Mouse (Mus musculus) forebrain, embryonic 12.5 days (tissue): ENCODE results near the gene Ociad2. TPM values are rescaled to one million over a fixed set of nuclear protein-coding genes. Genes with fewer than 3 reads are reported as not detected.

Experiments used
- ATAC-seq: fragments of 200-750 bp; cut with Nextera tagmentation; 2 replicates; pipeline ENCODE4 v1.8.0; 2017; ENCODE audit warnings: moderate TSS enrichment; ENCODE audit not compliant: low FRiP score
- H3K27ac ChIP-seq: fragments of 300-500 bp; sonication (generic); 2 replicates; pipeline ENCODE4 v1.5.1; 2016; ENCODE audit warnings: mild to moderate bottlenecking
- H3K27me3 ChIP-seq: fragments of 300-500 bp; sonication (generic); 2 replicates; pipeline ENCODE4 v1.6.1; 2016; ENCODE audit warnings: mild to moderate bottlenecking
- H3K36me3 ChIP-seq: fragments of 300-500 bp; sonication (generic); replicated peaks from 2 replicates; pipeline ENCODE4 v1.6.1; 2016; ENCODE audit warnings: mild to moderate bottlenecking
- H3K4me1 ChIP-seq: fragments of 300-500 bp; sonication (generic); 2 replicates; pipeline ENCODE4 v1.6.1; 2016
- H3K4me2 ChIP-seq: fragments of 300-500 bp; sonication (generic); 2 replicates; pipeline ENCODE4 v1.6.1; 2016; ENCODE audit warnings: mild to moderate bottlenecking, moderate library complexity
- H3K4me3 ChIP-seq: fragments of 300-500 bp; sonication (generic); replicated peaks from 2 replicates; pipeline ENCODE4 v1.5.1; 2016; ENCODE audit warnings: mild to moderate bottlenecking
- H3K9ac ChIP-seq: fragments of 300-500 bp; sonication (generic); 2 replicates; pipeline ENCODE4 v1.6.1; 2016; ENCODE audit warnings: mild to moderate bottlenecking
- H3K9me3 ChIP-seq: fragments of 300-500 bp; sonication (generic); 2 replicates; pipeline ENCODE4 v1.6.1; 2016
- WGBS: fragments of 180-500 bp; shearing (Covaris S2); methylation state at CpG from one replicate; pipeline ENCODE4 v1.1.7; 2016; 5-methylcytosine and 5-hydroxymethylcytosine counted together
- polyA plus RNA-seq: library from polyadenylated mRNA; unstranded; fragments of >200 nt; fragmentation: Nextera tagmentation; extraction: Ambion mirVana; gene quantifications from 2 replicates; pipeline ENCODE4 v1.2.1, GENCODE M21; 2016

Gene Ociad2
- polyA plus RNA-seq, 1 experiment from 2014 or later = 12.1 TPM

DNA sequence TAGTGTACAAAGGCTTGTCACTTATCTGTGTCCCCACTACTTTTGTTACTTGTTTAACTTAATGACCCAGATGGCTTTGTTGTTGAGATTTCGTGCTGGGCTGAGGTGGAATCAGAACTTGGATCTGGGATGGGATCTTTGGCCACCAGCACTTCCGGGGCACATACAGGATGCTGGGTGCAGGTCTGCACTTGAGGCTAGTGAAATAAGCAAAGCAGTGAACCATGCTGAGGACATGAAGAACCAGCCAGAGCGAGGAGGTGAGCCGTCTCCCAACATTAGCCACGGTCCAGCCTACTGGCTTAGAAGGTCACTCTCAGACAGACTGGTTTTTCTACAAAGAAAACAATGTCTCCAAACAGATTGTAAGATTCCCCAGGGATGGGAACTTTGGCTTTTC is 8.7 kb upstream of the Ociad2 start:
- no peak overlapping the region for H3K9ac ChIP-seq
- no peak overlapping the region for H3K4me3 ChIP-seq
- ATAC-seq = no peak
- peaks cover 23% of the 10 kb centered on the region for H3K4me1 ChIP-seq
- H3K36me3 ChIP-seq = no peaks in the 10 kb centered on the region
- H3K9me3 ChIP-seq = no peaks in the 10 kb centered on the region
- H3K27me3 ChIP-seq = no peaks in the 10 kb centered on the region
- no peak overlapping the region for H3K4me2 ChIP-seq
- H3K27ac ChIP-seq = no peak overlapping the region
- WGBS = 65% methylated on average over 5 of the region's 5 CpGs

DNA sequence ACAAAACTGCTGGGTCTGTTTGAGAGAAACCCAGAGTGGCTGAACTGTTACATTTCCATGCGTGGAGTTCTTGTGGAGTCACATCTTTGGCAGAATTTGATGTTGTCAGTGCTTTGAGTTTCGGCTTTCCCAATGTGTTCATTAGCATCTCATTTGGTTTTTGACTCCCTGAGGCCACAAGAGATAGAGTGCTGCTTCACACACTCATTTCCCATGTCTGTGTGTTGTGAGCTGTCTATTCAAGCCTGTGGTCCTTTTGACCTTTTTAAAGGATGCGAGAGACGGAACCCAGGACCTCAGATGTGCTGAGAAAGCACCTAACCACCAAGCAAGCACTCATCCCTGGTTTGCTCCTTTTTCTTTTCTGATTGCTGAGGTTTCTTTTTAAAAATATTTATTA is 4.4 kb upstream of the Ociad2 start:
- 86% methylated on average over 4 of the region's 4 CpGs for WGBS

DNA sequence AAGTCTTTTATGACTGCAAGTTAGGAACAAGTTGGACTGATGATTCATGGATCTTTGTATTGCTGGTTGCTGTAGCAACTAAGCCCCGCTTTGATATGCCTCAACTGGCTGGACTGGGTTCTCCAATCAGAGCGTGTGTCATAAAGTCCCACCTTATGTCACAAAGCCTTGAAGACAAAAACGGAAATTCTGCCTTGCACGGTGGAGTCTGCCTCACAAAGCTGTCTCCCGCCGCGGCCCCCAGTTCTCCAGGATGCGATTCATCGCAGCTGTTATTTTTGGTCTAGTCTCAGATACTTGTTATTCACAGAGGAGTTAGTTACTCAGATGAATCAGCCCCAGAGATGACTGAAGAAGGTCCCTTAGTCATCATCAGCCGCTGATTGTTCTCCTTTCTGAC is 3.5 kb upstream of the Ociad2 start:
- 67% methylated on average over 10 of the region's 10 CpGs for WGBS
- no peaks in the 10 kb centered on the region for H3K36me3 ChIP-seq
- H3K27me3 ChIP-seq = peaks cover 4% of the 10 kb centered on the region; the same call in 1 of the 2 replicates
- no peak overlapping the region for H3K27ac ChIP-seq
- no peak for ATAC-seq
- H3K4me3 ChIP-seq = no peak overlapping the region
- no peak overlapping the region for H3K4me2 ChIP-seq
- H3K4me1 ChIP-seq = peaks cover 16% of the 10 kb centered on the region; the same call in 1 of the 2 replicates
- H3K9ac ChIP-seq = no peak overlapping the region
- H3K9me3 ChIP-seq = no peaks in the 10 kb centered on the region

More for the DNA sequence above, 4.4 kb upstream of the Ociad2 start:
- Histone ChIP-seq H3K4me2 (no peak overlapping the region), H3K27ac (no peak overlapping the region), H3K9me3 (no peaks in the 10 kb centered on the region), H3K4me1 (peaks cover 16% of the 10 kb centered on the region; the same call in 1 of the 2 replicates), H3K36me3 (no peaks in the 10 kb centered on the region), H3K4me3 (no peak overlapping the region), H3K27me3 (no peaks in the 10 kb centered on the region), H3K9ac (no peak overlapping the region)
- no peak for ATAC-seq

DNA sequence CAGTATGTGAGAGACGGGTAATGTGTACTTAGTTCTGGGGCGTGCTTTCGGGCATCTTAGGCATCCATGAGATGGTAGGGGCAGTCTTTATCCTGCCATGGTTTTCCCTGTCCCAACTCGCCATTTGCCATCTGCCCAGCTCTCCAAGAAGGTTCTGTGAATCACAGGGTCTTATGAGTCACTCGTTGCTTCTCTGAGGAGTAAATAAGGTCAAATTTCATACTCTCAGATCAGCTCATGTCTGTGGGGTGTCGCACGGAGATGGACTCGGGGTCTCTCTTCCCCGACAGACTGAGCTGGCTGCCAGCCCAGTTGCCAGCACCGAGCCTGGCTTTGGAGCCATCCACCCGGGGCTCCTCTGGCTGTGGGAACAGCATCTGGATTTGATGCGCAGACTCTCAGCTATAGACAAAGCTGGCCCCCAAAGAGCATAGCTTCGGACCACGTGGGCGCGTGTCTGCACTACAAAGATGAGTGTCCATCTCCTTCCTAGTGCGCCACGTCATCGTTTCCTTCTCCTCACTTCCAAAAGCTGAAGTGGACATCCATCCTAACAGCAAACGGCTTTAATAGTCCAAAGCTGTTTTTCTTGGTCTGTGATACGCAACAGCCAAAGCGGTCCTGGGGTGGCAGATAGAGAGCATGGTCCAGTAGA is 2.0 kb upstream of the Ociad2 start:
- H3K36me3 ChIP-seq = no peaks in the 10 kb centered on the region
- no peak overlapping the region for H3K4me3 ChIP-seq
- peaks cover 16% of the 10 kb centered on the region for H3K4me1 ChIP-seq
- no peak overlapping the region for H3K4me2 ChIP-seq
- H3K9me3 ChIP-seq = no peaks in the 10 kb centered on the region
- peaks cover 5% of the 10 kb centered on the region; the same call in 1 of the 2 replicates for H3K27me3 ChIP-seq
- H3K27ac ChIP-seq = no peak overlapping the region
- H3K9ac ChIP-seq = no peak overlapping the region
- no peak for ATAC-seq
- 92% methylated on average over 22 of the region's 22 CpGs for WGBS

DNA sequence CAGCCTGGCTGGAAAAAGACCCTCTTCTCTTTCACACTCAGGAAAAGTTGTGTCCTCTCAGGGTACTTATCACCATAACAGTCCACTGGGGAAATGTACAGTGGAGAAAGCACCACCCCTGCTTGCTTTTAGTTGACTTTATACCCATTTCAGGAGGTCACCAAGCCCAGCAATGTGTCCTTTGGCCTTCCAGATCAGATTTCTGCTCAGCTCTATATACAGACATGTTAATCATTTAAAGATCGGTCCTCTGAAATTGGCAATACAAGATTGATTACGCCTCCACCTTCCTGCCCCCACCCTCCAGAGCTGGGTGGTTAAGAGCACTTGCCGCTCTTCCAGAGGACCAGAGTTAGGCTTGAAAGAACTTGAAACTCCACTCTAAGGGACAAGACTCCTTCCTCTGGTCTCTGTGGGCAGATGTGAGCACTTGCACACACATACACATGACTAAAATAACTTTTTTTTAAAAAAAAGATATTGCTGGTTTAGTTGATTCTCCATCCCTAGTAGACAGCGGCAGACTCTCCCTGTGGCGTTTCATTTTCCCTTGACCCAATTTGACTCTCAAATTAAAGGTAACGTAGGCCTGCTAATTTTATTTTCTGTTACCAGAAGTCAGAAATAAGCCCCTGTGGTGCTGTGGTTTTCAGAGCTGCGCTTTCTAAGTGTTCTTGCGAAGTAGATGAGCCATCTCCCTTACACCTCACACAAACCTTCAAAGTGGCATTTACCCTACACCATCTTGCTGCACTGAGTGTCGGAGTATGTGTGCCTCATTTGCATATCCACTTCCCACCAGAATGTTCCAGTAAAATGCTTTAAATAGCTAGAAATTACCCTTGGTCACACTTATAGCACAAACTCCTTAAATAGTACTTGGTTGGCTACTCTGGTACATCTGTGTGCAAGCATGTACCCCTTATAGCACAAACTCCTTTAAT is 777 bp downstream of the Ociad2 start:
- 92% methylated on average over 9 of the region's 9 CpGs for WGBS

DNA sequence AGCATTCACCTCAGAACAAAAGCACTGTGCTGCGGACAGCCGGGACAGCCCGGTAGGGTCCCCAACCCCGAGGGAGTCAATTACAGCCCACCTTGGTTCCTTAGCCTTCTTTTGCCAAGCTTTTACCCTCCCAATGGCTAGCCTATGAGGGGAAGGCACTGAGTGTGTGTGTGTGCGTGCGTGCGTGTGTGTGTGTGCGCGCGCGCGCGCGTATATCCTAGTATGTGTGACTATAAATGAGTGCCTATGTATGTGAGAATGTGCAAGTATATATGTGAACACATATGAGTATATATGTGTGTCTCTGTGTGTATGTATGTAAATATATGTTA is 2.0 kb downstream of the Ociad2 start:
- ATAC-seq = peak; percentile 68
- H3K4me1 ChIP-seq = peaks cover 7% of the 10 kb centered on the region
- peak overlapping the region; percentile 94 for H3K4me2 ChIP-seq
- H3K27me3 ChIP-seq = peaks cover 9% of the 10 kb centered on the region; the same call in 1 of the 2 replicates
- H3K9me3 ChIP-seq = no peaks in the 10 kb centered on the region
- peak overlapping the region; percentile 66 for H3K4me3 ChIP-seq
- H3K27ac ChIP-seq = peak overlapping the region; percentile 10; the same call in 1 of the 2 replicates
- H3K9ac ChIP-seq = peak overlapping the region; percentile 73
- 43% methylated on average over 14 of the region's 14 CpGs for WGBS
- no peaks in the 10 kb centered on the region for H3K36me3 ChIP-seq

More for the DNA sequence above, 777 bp downstream of the Ociad2 start:
- Histone ChIP-seq H3K27ac (no peak overlapping the region), H3K9ac (no peak overlapping the region), H3K4me3 (no peak overlapping the region), H3K9me3 (no peaks in the 10 kb centered on the region), H3K27me3 (peaks cover 9% of the 10 kb centered on the region; the same call in 1 of the 2 replicates), H3K4me2 (no peak overlapping the region), H3K4me1 (peaks cover 14% of the 10 kb centered on the region), H3K36me3 (no peaks in the 10 kb centered on the region)
- no peak for ATAC-seq

DNA sequence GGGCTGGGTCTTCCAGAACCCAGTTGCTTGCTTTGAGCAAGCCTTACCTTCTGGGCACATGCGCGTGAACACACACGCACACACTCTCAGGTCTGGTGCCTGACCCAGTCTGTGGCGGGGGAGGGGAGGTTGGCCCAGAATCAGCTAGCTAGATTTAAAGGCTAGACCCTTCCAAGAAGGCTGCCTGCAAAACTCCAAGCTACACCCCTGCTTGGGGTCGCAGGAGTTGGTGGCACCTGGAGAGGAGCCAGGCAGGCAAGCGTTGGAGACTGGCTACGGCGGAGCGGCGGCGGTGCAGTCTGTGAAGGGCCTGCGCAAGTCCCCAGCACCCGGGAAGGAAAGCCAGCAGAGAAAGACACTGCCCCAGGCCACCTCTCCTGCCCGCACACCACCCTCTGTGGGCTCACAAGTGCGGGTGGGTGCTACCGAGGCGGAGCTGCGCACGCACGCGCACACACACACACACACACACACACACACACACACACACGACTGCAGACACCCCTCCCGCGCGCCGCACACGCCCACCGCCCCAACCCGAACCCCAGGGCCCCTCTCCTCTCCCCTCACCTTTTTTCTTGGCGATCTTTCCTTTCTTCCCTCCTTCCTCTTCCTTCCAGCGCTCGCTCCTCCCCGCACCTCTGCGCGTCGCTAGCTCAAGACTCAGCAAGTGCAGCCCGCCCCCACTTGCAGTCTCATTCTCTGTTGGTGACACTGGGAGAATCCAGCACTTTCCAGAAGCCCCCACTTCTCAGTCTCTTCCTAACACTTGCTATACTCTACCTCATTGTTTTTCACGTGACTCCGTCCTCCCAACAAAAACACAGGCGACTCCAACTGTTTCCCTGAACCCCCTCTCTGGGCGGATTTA is 2.6 kb downstream of the Ociad2 start:
- peak overlapping the region; percentile 66 for H3K4me3 ChIP-seq
- peak; percentile 74 for ATAC-seq
- H3K9ac ChIP-seq = peak overlapping the region; percentile 73
- peak overlapping the region; percentile 10; the same call in 1 of the 2 replicates for H3K27ac ChIP-seq
- peaks cover 7% of the 10 kb centered on the region for H3K4me1 ChIP-seq
- H3K36me3 ChIP-seq = no peaks in the 10 kb centered on the region
- H3K27me3 ChIP-seq = peaks cover 9% of the 10 kb centered on the region; the same call in 1 of the 2 replicates
- H3K9me3 ChIP-seq = no peaks in the 10 kb centered on the region
- H3K4me2 ChIP-seq = peak overlapping the region; percentile 94
- WGBS = 3% methylated on average over 35 of the region's 41 CpGs

DNA sequence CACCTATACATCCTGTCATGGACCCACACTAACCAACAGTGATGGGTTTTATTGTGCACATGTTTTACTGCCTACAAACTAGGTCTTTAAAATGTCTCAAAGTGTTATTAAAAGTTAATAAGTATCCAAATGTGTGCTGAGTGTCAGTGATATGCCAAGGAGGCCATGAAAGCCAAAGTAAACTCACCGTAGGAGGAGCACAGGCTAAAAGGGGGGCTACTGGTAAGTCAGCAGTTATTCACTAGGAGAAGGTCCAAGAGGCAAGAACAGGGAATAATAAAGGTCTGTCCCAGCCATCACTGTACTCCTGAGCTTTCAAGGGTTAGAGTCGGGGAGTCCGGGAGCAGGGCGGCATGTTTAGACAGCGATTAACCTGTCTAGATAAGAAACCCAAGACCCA is 4.4 kb downstream of the Ociad2 start:
- Histone ChIP-seq H3K4me1 (peaks cover 7% of the 10 kb centered on the region), H3K27me3 (peaks cover 9% of the 10 kb centered on the region; the same call in 1 of the 2 replicates), H3K9me3 (no peaks in the 10 kb centered on the region), H3K36me3 (no peaks in the 10 kb centered on the region), H3K4me3 (no peak overlapping the region), H3K9ac (no peak overlapping the region), H3K4me2 (no peak overlapping the region), H3K27ac (no peak overlapping the region)
- no peak for ATAC-seq
- WGBS = 95% methylated on average over 5 of the region's 5 CpGs

DNA sequence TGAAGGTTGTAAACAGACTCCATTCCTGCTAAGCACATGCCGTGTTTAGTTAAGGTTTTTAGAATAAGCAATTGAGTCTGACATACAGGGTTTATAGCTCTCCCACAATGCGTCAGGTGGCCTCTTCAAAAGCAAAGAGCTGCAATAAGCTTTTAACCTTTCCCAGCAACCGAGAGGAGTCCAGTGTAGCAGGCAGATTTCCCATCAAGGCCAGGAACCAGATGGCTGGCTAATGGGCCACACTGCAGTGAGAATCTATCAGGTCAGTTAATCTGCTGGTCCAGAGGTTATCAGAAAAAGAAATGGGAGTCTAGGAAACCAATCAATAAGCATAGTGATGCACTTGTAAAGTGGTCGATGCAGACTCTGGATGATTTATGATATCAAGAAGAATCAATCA is 9.8 kb downstream of the Ociad2 start:
- ATAC-seq = peak; percentile 14; the same call in 1 of the 2 replicates

DNA sequence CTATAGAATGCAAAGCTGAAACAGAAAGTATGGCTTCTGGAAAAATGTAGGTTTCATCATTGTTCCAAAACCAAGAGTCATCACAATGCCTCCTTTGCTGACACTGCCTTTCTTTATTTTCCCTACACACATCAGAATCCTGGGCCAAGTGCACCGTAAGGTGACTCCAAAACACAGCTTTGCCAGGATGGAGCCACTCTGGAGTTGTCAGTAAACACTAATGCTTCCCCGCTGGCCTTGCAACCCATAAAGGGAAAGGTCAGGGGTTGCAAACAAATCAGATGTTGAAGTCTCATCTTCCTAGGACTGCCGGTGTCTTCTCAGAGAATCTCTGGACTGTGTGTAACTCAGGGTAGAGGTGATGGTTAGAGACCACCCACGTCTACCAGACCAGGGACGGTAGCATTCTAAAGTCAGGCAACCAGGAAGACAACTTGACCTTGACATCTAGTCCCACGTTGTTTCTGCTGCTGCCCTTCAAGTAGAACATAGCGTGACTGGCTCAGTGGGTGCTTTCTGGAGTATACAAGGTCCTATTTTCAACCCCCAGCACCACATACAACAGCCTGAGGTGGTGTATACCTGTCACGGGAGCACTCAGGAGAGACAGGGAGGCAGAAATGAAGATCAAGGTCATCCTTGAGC is 16.2 kb downstream of the Ociad2 start:
- H3K27me3 ChIP-seq = no peaks in the 10 kb centered on the region
- ATAC-seq = no peak
- H3K9ac ChIP-seq = no peak overlapping the region
- H3K4me1 ChIP-seq = no peaks in the 10 kb centered on the region
- H3K4me3 ChIP-seq = no peak overlapping the region
- H3K36me3 ChIP-seq = no peaks in the 10 kb centered on the region
- no peak overlapping the region for H3K27ac ChIP-seq
- H3K9me3 ChIP-seq = no peaks in the 10 kb centered on the region
- H3K4me2 ChIP-seq = no peak overlapping the region
- WGBS = 90% methylated on average over 8 of the region's 8 CpGs

More for the DNA sequence above, 9.8 kb downstream of the Ociad2 start:
- 0 out of 2 replicates have a peak, but pooled peaks cover 8% of the 10 kb centered on the region for H3K4me1 ChIP-seq
- H3K9ac ChIP-seq = no peak overlapping the region
- H3K4me2 ChIP-seq = no peak overlapping the region
- H3K9me3 ChIP-seq = no peaks in the 10 kb centered on the region
- no peaks in the 10 kb centered on the region for H3K36me3 ChIP-seq
- H3K4me3 ChIP-seq = no peak overlapping the region
- H3K27me3 ChIP-seq = no peaks in the 10 kb centered on the region
- WGBS = 67% methylated on average over 4 of the region's 4 CpGs
- H3K27ac ChIP-seq = no peak overlapping the region

DNA sequence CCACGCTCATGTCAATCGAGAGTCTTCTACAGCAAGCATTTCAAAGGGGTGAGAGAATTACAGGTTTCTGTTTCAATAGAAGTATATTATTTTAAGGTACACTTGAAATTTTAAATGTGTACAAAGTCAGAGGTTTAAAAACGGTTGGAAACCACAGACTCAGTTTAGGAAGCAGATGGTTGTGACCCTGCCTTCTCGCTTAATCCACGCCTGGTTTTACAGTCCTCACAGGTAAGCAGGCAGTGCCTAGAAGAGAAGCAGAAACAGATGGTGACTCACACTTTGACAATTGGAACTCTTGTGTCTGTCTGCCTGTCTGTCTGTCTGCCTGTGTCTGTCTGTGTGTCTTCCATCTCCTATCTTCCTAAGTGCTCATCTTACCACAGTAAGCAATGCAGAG is 17.2 kb downstream of the Ociad2 start:
- no peak for ATAC-seq
- no peak overlapping the region for H3K9ac ChIP-seq
- no peak overlapping the region for H3K4me3 ChIP-seq
- no peaks in the 10 kb centered on the region for H3K36me3 ChIP-seq
- H3K27ac ChIP-seq = no peak overlapping the region
- no peak overlapping the region for H3K4me2 ChIP-seq
- WGBS = 90% methylated on average over 5 of the region's 5 CpGs
- no peaks in the 10 kb centered on the region for H3K4me1 ChIP-seq
- H3K27me3 ChIP-seq = no peaks in the 10 kb centered on the region
- no peaks in the 10 kb centered on the region for H3K9me3 ChIP-seq
